Mouse (Mus musculus) MEL (cell line): Measurements from ENCODE around the gene Mfap3.

ENCODE experiments used
- MAFK ChIP-seq: IDR thresholded peaks from 2 replicates; pipeline ENCODE4 v1.6.1; 2011; ENCODE audit warnings: low read depth, mild to moderate bottlenecking, low read length, improper control_type of control experiment, borderline replicate concordance
- MAX ChIP-seq: IDR thresholded peaks from 2 replicates; pipeline ENCODE4 v1.6.1; 2011; ENCODE audit warnings: low read length, improper control_type of control experiment
- MAZ ChIP-seq: IDR thresholded peaks from 2 replicates; pipeline ENCODE4 v1.6.1; 2012; ENCODE audit warnings: low read depth, mild to moderate bottlenecking, inconsistent platforms, low read length, improper control_type of control experiment
- MXI1 ChIP-seq: IDR thresholded peaks from 2 replicates; pipeline ENCODE4 v1.6.1; 2011; ENCODE audit warnings: mild to moderate bottlenecking, low read depth, low read length, improper control_type of control experiment
- MYC ChIP-seq: IDR thresholded peaks from 2 replicates; pipeline ENCODE4 v1.6.1; 2011; ENCODE audit warnings: low read depth, mild to moderate bottlenecking, low read length, improper control_type of control experiment, moderate library complexity
- POLR2A ChIP-seq, 2 experiments: IDR thresholded peaks; 2 replicates each; pipeline ENCODE4 v1.6.1; 2011 to 2012; ENCODE audit warnings: low read length in 2 of 2, mild to moderate bottlenecking in 2 of 2, control low read depth in 1 of 2, improper control_type of control experiment in 1 of 2, low read depth in 1 of 2, moderate library complexity in 1 of 2; ENCODE audit not compliant: control insufficient read depth in 1 of 2, insufficient read depth in 1 of 2, poor library complexity in 1 of 2
- TAL1 ChIP-seq: IDR thresholded peaks from 2 replicates; pipeline ENCODE4 v1.6.1; 2012; ENCODE audit warnings: mild to moderate bottlenecking, inconsistent platforms, low read length, moderate library complexity, mixed read lengths
- USF2 ChIP-seq, 2 experiments: IDR thresholded peaks; 2 replicates each; pipeline ENCODE4 v1.6.1; 2011 to 2012; ENCODE audit warnings: improper control_type of control experiment in 2 of 2, low read length in 2 of 2, borderline replicate concordance in 1 of 2, inconsistent platforms in 1 of 2, low read depth in 1 of 2, mild to moderate bottlenecking in 1 of 2; ENCODE audit not compliant: insufficient read depth in 1 of 2

- TF ChIP-seq MYC (no peak), MXI1 (no peak), MAX (no peak), TAL1 (no peak), POLR2A (IDR thresholded peaks at IDR 0.05; ENCODE audit: control insufficient read depth in 1 of 2, insufficient read depth in 1 of 2, low read depth in 1 of 2, low read length in 2 of 2, poor library complexity in 1 of 2) (no peak), USF2 (IDR thresholded peaks at IDR 0.05; ENCODE audit: borderline replicate concordance in 1 of 2, insufficient read depth in 1 of 2, low read depth in 1 of 2, low read length in 2 of 2) (no peak), MAZ (no peak), MAFK (no peak)
Measured at GRCm38 (mm10) chr11:57515218-57515617, 3.2 kb upstream of the Mfap3 start.
